ENCODE assay signal across 24 mouse cellular contexts in genomic region chr7:71524119-71524518, GRCm38 (mm10).
A peak's percentile ranks its signal among the peaks of the same experiment; 100 is the strongest.
DNase-seq lines count a peak whose midpoint lies in the region; ATAC-seq lines count a peak whose summit lies in the region.
"Had no signal": no experiment of that assay in that cellular context is flagged by ENCODE, and none has a peak within 500 bp of the region (broad histone marks: within the 10 kb centered on the region; RNA-seq: fewer than 3 reads in every experiment).

No protein-coding gene starts in this region.

- H3K27me3 ChIP-seq in kidney, embryonic 15.5 days, result no peaks in the 10 kb centered on the region
- H3K27me3 ChIP-seq: embryonic facial prominence, embryonic 13.5 days; embryonic facial prominence, embryonic 15.5 days; forebrain, embryonic 12.5 days had no signal

- no peaks in the 10 kb centered on the region for H3K36me3 ChIP-seq in kidney, embryonic 15.5 days
- H3K36me3 ChIP-seq: embryonic facial prominence, embryonic 13.5 days; embryonic facial prominence, embryonic 15.5 days; forebrain, embryonic 10.5 days; forebrain, embryonic 12.5 days had no signal

- H3K9me3 ChIP-seq in kidney, embryonic 15.5 days (replicated peaks), result no peaks in the 10 kb centered on the region
- H3K9me3 ChIP-seq: embryonic facial prominence, embryonic 13.5 days; embryonic facial prominence, embryonic 15.5 days; forebrain, embryonic 10.5 days; forebrain, embryonic 12.5 days had no signal

- 0 out of 2 replicates have a peak overlapping the region, but pooled peaks have one; percentile 51 for H3K27ac ChIP-seq in kidney, embryonic 15.5 days
- H3K27ac ChIP-seq: embryonic facial prominence, embryonic 13.5 days; embryonic facial prominence, embryonic 15.5 days; forebrain, embryonic 10.5 days; forebrain, embryonic 12.5 days had no signal

- H3K4me2 ChIP-seq in kidney, embryonic 15.5 days, result no peak overlapping the region
- H3K4me2 ChIP-seq: embryonic facial prominence, embryonic 13.5 days; embryonic facial prominence, embryonic 15.5 days; forebrain, embryonic 12.5 days had no signal

- no peak overlapping the region for H3K4me3 ChIP-seq in kidney, embryonic 15.5 days (replicated peaks)
- H3K4me3 ChIP-seq: embryonic facial prominence, embryonic 13.5 days; embryonic facial prominence, embryonic 15.5 days; erythroblast, embryonic 14.5 days; forebrain, embryonic 10.5 days; forebrain, embryonic 12.5 days had no signal

- no peak for ATAC-seq in kidney, embryonic 15.5 days (replicated peaks; ENCODE audit: low FRiP score)
- ATAC-seq: forebrain, embryonic 14.5 days; forebrain, embryonic 16.5 days had no signal

- H3K9ac ChIP-seq in kidney, embryonic 15.5 days, result no peak overlapping the region
- H3K9ac ChIP-seq: embryonic facial prominence, embryonic 13.5 days; embryonic facial prominence, embryonic 15.5 days; forebrain, embryonic 12.5 days had no signal

- 74% methylated on average over 2 of the region's 2 CpGs for WGBS in kidney, embryonic 15.5 days

- DNase-seq in kidney, adult 8-10 months, result no peak
- peak; percentile 4 for DNase-seq in layer of hippocampus, adult 9-11 months
- no peak for DNase-seq in layer of hippocampus, postnatal 14 days (ENCODE audit: low spot score in 2 of 2)
- DNase-seq in right cerebral cortex, adult 2 months (ENCODE audit: low spot score in 2 of 2), result peak; percentile 1 to 2
- no peak for DNase-seq in right cerebral cortex, postnatal 10 days (ENCODE audit: low spot score in 2 of 2)
- DNase-seq in telencephalon, adult 2 months (ENCODE audit: low read depth, low spot score), result peak; percentile 43
- no peak for DNase-seq in cerebellum, postnatal 10 days
- DNase-seq: adrenal gland, adult 2 months; adrenal gland, postnatal 10 days; adrenal gland, postnatal 25 days; cerebellum, adult 11-12 months; cerebellum, adult 2 months; cerebellum, adult 9-10 months; cerebellum, postnatal 14 days; cerebellum, postnatal 36 days; embryo, embryonic 11 days had no signal

- H3K4me1 ChIP-seq in kidney, embryonic 15.5 days, result no peaks in the 10 kb centered on the region
- H3K4me1 ChIP-seq: embryonic facial prominence, embryonic 13.5 days; embryonic facial prominence, embryonic 15.5 days; forebrain, embryonic 10.5 days; forebrain, embryonic 12.5 days had no signal

Comparison
In these comparisons a context has a peak if more than half of its experiments do, and no peak if none do; other contexts are left out.
1. DNase-seq: peak in layer of hippocampus, adult 9-11 months (single experiment), right cerebral cortex, adult 2 months (2 of 2) and telencephalon, adult 2 months (single experiment); none in kidney, adult 8-10 months (0 of 2), layer of hippocampus, postnatal 14 days (0 of 2), right cerebral cortex, postnatal 10 days (0 of 2) and cerebellum, postnatal 10 days (0 of 2).